In the genomic region with DNA sequence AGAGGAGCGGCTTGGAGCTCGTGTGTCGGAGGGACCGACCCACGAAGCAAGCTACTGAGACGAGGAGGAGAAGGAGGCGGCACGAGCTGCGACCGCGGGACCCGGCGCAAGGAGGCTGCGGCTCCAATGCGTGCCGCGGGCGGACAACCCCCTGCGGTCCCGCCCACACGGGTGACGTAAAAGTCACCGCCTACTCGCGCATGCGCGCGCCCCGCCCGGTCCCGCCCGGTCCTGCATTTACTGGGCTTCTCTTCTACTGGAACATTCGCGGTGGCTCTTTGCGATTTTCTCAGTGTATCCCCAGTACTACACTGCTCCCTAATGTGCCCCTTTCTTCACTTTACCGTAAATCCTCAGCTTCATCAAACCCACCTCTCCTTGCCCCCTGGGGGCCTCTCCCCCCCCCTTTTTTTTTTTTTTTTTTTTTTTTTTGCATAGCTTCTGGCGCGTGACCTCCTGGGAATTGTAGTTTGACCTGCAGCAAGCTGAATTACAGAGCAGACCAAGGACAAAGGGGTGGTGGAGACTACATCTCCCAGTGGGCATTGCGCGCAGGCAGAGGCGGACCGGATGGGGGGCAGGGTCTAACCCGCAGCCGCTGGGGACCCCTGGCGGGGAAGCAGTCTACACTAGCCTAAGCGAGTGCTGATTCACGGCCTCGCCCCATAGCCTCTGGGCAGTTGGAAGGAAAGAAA, we compare ENCODE assay signal across 8 mouse cellular contexts. TPM values are rescaled to one million over a fixed set of nuclear protein-coding genes. Genes with fewer than 3 reads are reported as not detected.
DNase-seq lines count a peak whose midpoint lies in the region; ATAC-seq and TF ChIP-seq lines count a peak whose summit lies in the region.

A gene (minus strand): TSS at position 136 of the 695 bp plus-strand sequence.

- H3K4me2 ChIP-seq in embryonic facial prominence, embryonic 13.5 days = peak within 1 kb of the TSS; percentile 67
- H3K4me2 ChIP-seq in limb, embryonic 12.5 days = peak within 1 kb of the TSS; percentile 71
- H3K4me2 ChIP-seq in midbrain, embryonic 15.5 days = peak within 1 kb of the TSS; percentile 60

- peak; percentile 69 for TF ChIP-seq CTCF in kidney, adult 2 months (conservative IDR thresholded peaks at IDR 0.05; ENCODE audit: insufficient read depth, insufficient read length, low read depth, low read length)
- TF ChIP-seq CTCF in spleen, adult 2 months (IDR thresholded peaks at IDR 0.05; ENCODE audit: extremely low read depth, insufficient read depth, insufficient read length, insufficient replicate concordance) = peak; percentile 55; the same call in 1 of the 2 replicates

- H3K27ac ChIP-seq in embryonic facial prominence, embryonic 13.5 days = peak within 1 kb of the TSS; percentile 93
- H3K27ac ChIP-seq in kidney, adult 2 months (ENCODE audit: insufficient read depth, low read depth, low read length) = peak within 1 kb of the TSS; percentile 96
- H3K27ac ChIP-seq in limb, embryonic 12.5 days = peak within 1 kb of the TSS; percentile 97
- H3K27ac ChIP-seq in midbrain, embryonic 15.5 days = peak within 1 kb of the TSS; percentile 97
- H3K27ac ChIP-seq in spleen, adult 2 months (ENCODE audit: insufficient read depth, low read length) = peak within 1 kb of the TSS; percentile 95

- H3K36me3 ChIP-seq in embryonic facial prominence, embryonic 13.5 days = peaks cover 22% of the 10 kb centered on the region
- H3K36me3 ChIP-seq in kidney, adult 2 months (ENCODE audit: control insufficient read depth, insufficient read depth, low read length) = no peaks in the 10 kb centered on the region
- H3K36me3 ChIP-seq in limb, embryonic 12.5 days = peaks cover 29% of the 10 kb centered on the region
- peaks cover 14% of the 10 kb centered on the region; the same call in 1 of the 2 replicates for H3K36me3 ChIP-seq in midbrain, embryonic 15.5 days (replicated peaks)
- peaks cover 9% of the 10 kb centered on the region for H3K36me3 ChIP-seq in spleen, adult 2 months (ENCODE audit: control insufficient read depth, insufficient read depth, low read length)

- H3K9ac ChIP-seq in embryonic facial prominence, embryonic 13.5 days = peak within 1 kb of the TSS; percentile 93
- peak within 1 kb of the TSS; percentile 88 for H3K9ac ChIP-seq in limb, embryonic 12.5 days (replicated peaks)
- peak within 1 kb of the TSS; percentile 75 for H3K9ac ChIP-seq in midbrain, embryonic 15.5 days

- under 1% methylated on average over 48 of the region's 48 CpGs for WGBS in embryonic facial prominence, embryonic 13.5 days
- WGBS in kidney, adult 2 months = under 1% methylated on average over 44 of the region's 48 CpGs
- WGBS in limb, embryonic 12.5 days = under 1% methylated on average over 48 of the region's 48 CpGs
- 0% methylated on average over 48 of the region's 48 CpGs for WGBS in midbrain, embryonic 15.5 days
- WGBS in spleen, adult 2 months = under 1% methylated on average over 48 of the region's 48 CpGs

- DNase-seq in 3134 (ENCODE audit: extremely low read depth, insufficient read length, low spot score) = peak; percentile 98
- DNase-seq in adrenal gland, postnatal 36 days = peak; percentile 98 to 99
- DNase-seq in heart, adult 18-20 months = peak; percentile 98 to 99
- DNase-seq in kidney, adult 2 months = peak; percentile 98
- peak; percentile 93 to 98 for DNase-seq in spleen, adult 2 months (ENCODE audit: low read depth in 1 of 2, low spot score in 2 of 2)

- TF ChIP-seq POLR2A in kidney, adult 2 months (IDR thresholded peaks at IDR 0.05; ENCODE audit: low read depth, low read length) = peak; percentile 98
- TF ChIP-seq POLR2A in spleen, adult 2 months (IDR thresholded peaks at IDR 0.05; ENCODE audit: low read depth, low read length) = peak; percentile 92

- H3K27me3 ChIP-seq in embryonic facial prominence, embryonic 13.5 days = no peaks in the 10 kb centered on the region
- H3K27me3 ChIP-seq in kidney, adult 2 months (replicated peaks; ENCODE audit: control insufficient read depth, insufficient read depth, low read length) = no peaks in the 10 kb centered on the region
- H3K27me3 ChIP-seq in limb, embryonic 12.5 days = no peaks in the 10 kb centered on the region
- no peaks in the 10 kb centered on the region for H3K27me3 ChIP-seq in midbrain, embryonic 15.5 days (replicated peaks)
- H3K27me3 ChIP-seq in spleen, adult 2 months (ENCODE audit: control insufficient read depth, insufficient read depth, low read length) = no peaks in the 10 kb centered on the region

- peaks cover 30% of the 10 kb centered on the region for H3K4me1 ChIP-seq in embryonic facial prominence, embryonic 13.5 days
- peaks cover 5% of the 10 kb centered on the region; the same call in 1 of the 2 replicates for H3K4me1 ChIP-seq in kidney, adult 2 months (ENCODE audit: control insufficient read depth, insufficient read depth, low read length)
- peaks cover 12% of the 10 kb centered on the region for H3K4me1 ChIP-seq in limb, embryonic 12.5 days (replicated peaks)
- peaks cover 31% of the 10 kb centered on the region for H3K4me1 ChIP-seq in midbrain, embryonic 15.5 days
- peaks cover 8% of the 10 kb centered on the region; the same call in 1 of the 2 replicates for H3K4me1 ChIP-seq in spleen, adult 2 months (ENCODE audit: control insufficient read depth, insufficient read depth, insufficient read length)

- ATAC-seq in embryonic facial prominence, embryonic 13.5 days (ENCODE audit: insufficient number of reproducible peaks, insufficient read depth, low FRiP score, low TSS enrichment, low read depth) = peak; percentile 95
- peak; percentile 98 for ATAC-seq in limb, embryonic 12.5 days (ENCODE audit: insufficient number of reproducible peaks, insufficient read depth, low FRiP score, low TSS enrichment, low read depth)
- peak; percentile 97 for ATAC-seq in midbrain, embryonic 15.5 days (replicated peaks)

- no peaks in the 10 kb centered on the region for H3K9me3 ChIP-seq in embryonic facial prominence, embryonic 13.5 days
- H3K9me3 ChIP-seq in limb, embryonic 12.5 days = peaks cover 2% of the 10 kb centered on the region; the same call in 1 of the 2 replicates
- H3K9me3 ChIP-seq in midbrain, embryonic 15.5 days = no peaks in the 10 kb centered on the region

- peak within 1 kb of the TSS; percentile 95 for H3K4me3 ChIP-seq in embryonic facial prominence, embryonic 13.5 days
- H3K4me3 ChIP-seq in kidney, adult 2 months (ENCODE audit: insufficient read depth, low read depth, low read length) = peak within 1 kb of the TSS; percentile 95
- peak within 1 kb of the TSS; percentile 91 for H3K4me3 ChIP-seq in limb, embryonic 12.5 days (replicated peaks)
- H3K4me3 ChIP-seq in midbrain, embryonic 15.5 days = peak within 1 kb of the TSS; percentile 76
- H3K4me3 ChIP-seq in spleen, adult 2 months (ENCODE audit: extremely low read depth, insufficient read depth, insufficient read length) = peak within 1 kb of the TSS; percentile 87

RNA-seq across cellular contexts. Expression of the gene that starts here (rescaled TPM):
- total RNA-seq in adrenal gland, postnatal 36 days (2021) = 100 to 1,000 TPM; 499 to 690 TPM
- 164 and 178 TPM in 2 replicates for polyA plus RNA-seq in embryonic facial prominence, embryonic 13.5 days (2015; fragmentation: Nextera tagmentation; extraction: Ambion mirVana)
- total RNA-seq in heart, adult 18-20 months (2021) = 100 to 1,000 TPM; 285 to 287 TPM
- 47.9 and 57.1 TPM in 2 replicates for polyA plus RNA-seq in kidney, adult 2 months (2012; rRNA removed)
- 180 and 182 TPM in 2 replicates for polyA plus RNA-seq in limb, embryonic 12.5 days (2016; fragmentation: Nextera tagmentation; extraction: Ambion mirVana)
- polyA plus RNA-seq in midbrain, embryonic 15.5 days (2015; fragmentation: Nextera tagmentation; extraction: Ambion mirVana) = 845 and 866 TPM in 2 replicates
- polyA plus RNA-seq in spleen, adult 2 months (2012; rRNA removed) = 40.9 and 50.0 TPM in 2 replicates

Comparison
In these comparisons a context has a peak if more than half of its experiments do, and no peak if none do; other contexts are left out.
1. Peak in every context shown above with its lines: DNase-seq, ATAC-seq, H3K4me3 ChIP-seq and H3K27ac ChIP-seq.